Mouse (Mus musculus): ENCODE results near the gene Hoxb3.

Hoxb3 gene

GRCm38 (mm10) chr11:96319071-96319902 lies 3.8 kb upstream of the Hoxb3 start:
- no peak for DNase-seq

GRCm38 (mm10) chr11:96319910-96320309 lies 3.2 kb upstream of the Hoxb3 start:
- peak in 1 of 2 experiments; percentile 34 for DNase-seq

- no peak for DNase-seq
Measured at GRCm38 (mm10) chr11:96320688-96321087, 2.4 kb upstream of the Hoxb3 start.

- DNase-seq: no peak
Measured at GRCm38 (mm10) chr11:96321846-96322245, 1.3 kb upstream of the Hoxb3 start.

GRCm38 (mm10) chr11:96322738-96323137 lies 388 bp upstream of the Hoxb3 start:
- DNase-seq: no peak

GRCm38 (mm10) chr11:96324125-96324524 lies 999 bp downstream of the Hoxb3 start:
- no peak for DNase-seq

GRCm38 (mm10) chr11:96324965-96325364 lies 1.8 kb downstream of the Hoxb3 start:
- DNase-seq: no peak

- no peak for DNase-seq
Measured at GRCm38 (mm10) chr11:96325747-96326212, 2.7 kb downstream of the Hoxb3 start.

GRCm38 (mm10) chr11:96326705-96327104 lies 3.6 kb downstream of the Hoxb3 start:
- DNase-seq: no peak

- DNase-seq: no peak
Measured at GRCm38 (mm10) chr11:96327122-96327521, 4.0 kb downstream of the Hoxb3 start.

- DNase-seq: no peak
Measured at GRCm38 (mm10) chr11:96327750-96328149, 4.6 kb downstream of the Hoxb3 start.

- no peak for DNase-seq
Measured at GRCm38 (mm10) chr11:96328605-96329004, 5.5 kb downstream of the Hoxb3 start.

- no peak for DNase-seq
Measured at GRCm38 (mm10) chr11:96332105-96332504, 9.0 kb downstream of the Hoxb3 start.

GRCm38 (mm10) chr11:96332618-96333032 lies 9.5 kb downstream of the Hoxb3 start:
- no peak for DNase-seq

GRCm38 (mm10) chr11:96333241-96334001 lies 10.3 kb downstream of the Hoxb3 start:
- DNase-seq: no peak

- no peak for DNase-seq
Measured at GRCm38 (mm10) chr11:96334002-96334364, 10.9 kb downstream of the Hoxb3 start.

- DNase-seq: no peak
Measured at GRCm38 (mm10) chr11:96334998-96335397, 11.9 kb downstream of the Hoxb3 start.

GRCm38 (mm10) chr11:96336597-96336996 lies 13.5 kb downstream of the Hoxb3 start:
- no peak for DNase-seq

GRCm38 (mm10) chr11:96337026-96337425 lies 13.9 kb downstream of the Hoxb3 start:
- DNase-seq: no peak

GRCm38 (mm10) chr11:96338957-96339855 lies 16.1 kb downstream of the Hoxb3 start:
- no peak for DNase-seq

GRCm38 (mm10) chr11:96340698-96341365 lies 17.7 kb downstream of the Hoxb3 start:
- no peak for DNase-seq
